Mouse (Mus musculus): ENCODE measurements at regions not wholly inside any gene's neighbourhood (a gene's known extent, or its start where the extent isn't known, plus 50 kb on each side); places are given as distances from the start of the nearest gene placed in this dataset.
A peak's percentile ranks its signal among the peaks of the same experiment; 100 is the strongest.

DNA sequence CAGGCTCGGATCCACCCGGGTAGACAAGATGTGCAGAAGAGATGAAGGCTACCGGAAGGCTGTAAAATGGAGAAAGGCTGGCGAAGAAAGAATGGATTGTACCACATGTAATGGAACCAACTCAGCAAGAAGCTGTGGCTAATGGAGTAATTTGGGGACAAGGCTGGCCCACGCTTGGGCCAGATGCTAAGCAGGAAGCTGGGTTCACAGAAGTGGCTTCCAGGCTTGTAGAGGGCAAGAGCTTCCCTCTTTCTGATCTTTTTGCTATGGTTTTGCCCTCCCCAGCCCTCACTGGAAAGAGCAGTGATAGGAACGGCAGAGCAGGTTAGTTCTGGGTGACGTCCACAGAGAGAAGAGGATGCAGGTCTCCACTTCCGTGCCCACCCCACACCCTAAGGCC lies 117.7 kb upstream of the Egr2 start:
- no peak for DNase-seq (ENCODE audit: low spot score)
- Histone ChIP-seq H3K4me1 (ENCODE audit: control insufficient read depth, insufficient read depth, low read length) (no peaks in the 10 kb centered on the region), H3K4me2 (ENCODE audit: low read depth, low read length) (no peak overlapping the region), H3K9ac (ENCODE audit: low read depth, low read length) (no peak overlapping the region), H3K4me3 (ENCODE audit: low read depth, low read length) (no peak overlapping the region), H3K27me3 (replicated peaks; ENCODE audit: control insufficient read depth, insufficient read depth, low read length) (no peaks in the 10 kb centered on the region), H3K9me3 (ENCODE audit: control insufficient read depth, low read length) (no peaks in the 10 kb centered on the region), H3K36me3 (ENCODE audit: control insufficient read depth, insufficient read depth, low read length) (no peaks in the 10 kb centered on the region), H3K27ac (replicated peaks; ENCODE audit: low read depth, low read length) (no peak overlapping the region)
- 87% methylated on average over 8 of the region's 8 CpGs for WGBS
- ATAC-seq (ENCODE audit: low read depth) = no peak

DNA sequence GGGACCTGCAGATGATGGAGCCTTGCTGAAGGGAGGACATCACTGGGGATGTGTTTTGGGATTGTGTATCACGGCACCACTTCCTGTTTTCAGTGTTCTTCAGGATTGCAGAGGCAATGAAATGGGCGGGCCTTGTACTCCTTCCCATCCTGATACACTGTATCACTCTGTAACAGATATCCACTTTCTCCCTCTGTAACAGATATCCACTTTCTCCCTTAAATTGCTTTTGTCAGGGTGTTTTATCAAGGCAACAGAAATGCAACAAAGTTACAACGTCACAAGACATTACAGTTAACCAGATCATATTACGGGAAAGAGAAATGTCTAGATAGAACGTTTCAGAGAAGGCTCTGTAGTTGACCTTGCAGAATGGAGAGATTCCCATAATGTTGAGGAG lies 114.5 kb upstream of the Egr2 start:
- no peaks in the 10 kb centered on the region for H3K4me1 ChIP-seq (ENCODE audit: control insufficient read depth, insufficient read depth, low read length)
- H3K9ac ChIP-seq (ENCODE audit: low read depth, low read length) = no peak overlapping the region
- no peaks in the 10 kb centered on the region for H3K27me3 ChIP-seq (replicated peaks; ENCODE audit: control insufficient read depth, insufficient read depth, low read length)
- H3K27ac ChIP-seq (replicated peaks; ENCODE audit: low read depth, low read length) = no peak overlapping the region
- H3K9me3 ChIP-seq (ENCODE audit: control insufficient read depth, low read length) = no peaks in the 10 kb centered on the region
- DNase-seq (ENCODE audit: low spot score) = no peak
- no peaks in the 10 kb centered on the region for H3K36me3 ChIP-seq (ENCODE audit: control insufficient read depth, insufficient read depth, low read length)
- no peak overlapping the region for H3K4me3 ChIP-seq (ENCODE audit: low read depth, low read length)
- no peak for ATAC-seq (ENCODE audit: low read depth)
- H3K4me2 ChIP-seq (ENCODE audit: low read depth, low read length) = no peak overlapping the region
- WGBS = 77% methylated on average over 5 of the region's 5 CpGs

DNA sequence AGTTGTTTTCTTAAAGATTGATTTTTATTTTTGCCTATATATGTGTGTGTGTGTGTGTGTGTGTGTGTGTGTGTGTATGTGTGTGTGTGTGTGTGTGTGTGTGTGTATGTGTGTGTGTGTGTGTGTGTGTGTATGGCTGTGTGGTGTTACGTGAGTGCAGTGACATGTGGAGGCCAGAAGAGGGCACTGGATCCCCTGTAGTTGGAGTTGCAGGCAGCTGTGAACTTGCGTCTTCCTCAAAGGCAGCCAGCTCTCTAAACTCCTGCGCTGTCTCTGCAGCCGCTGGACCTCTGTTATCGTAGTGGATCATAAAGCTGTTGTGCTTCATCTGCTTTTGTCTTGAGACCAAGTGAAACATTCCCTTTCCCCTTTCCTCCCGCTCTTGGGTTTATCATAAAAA lies 109.9 kb upstream of the Egr2 start:
- Histone ChIP-seq H3K9me3 (ENCODE audit: control insufficient read depth, low read length) (no peaks in the 10 kb centered on the region), H3K9ac (ENCODE audit: low read depth, low read length) (no peak overlapping the region), H3K4me1 (ENCODE audit: control insufficient read depth, insufficient read depth, low read length) (peaks cover 5% of the 10 kb centered on the region; the same call in 1 of the 2 replicates), H3K4me2 (ENCODE audit: low read depth, low read length) (no peak overlapping the region), H3K4me3 (ENCODE audit: low read depth, low read length) (no peak overlapping the region), H3K27ac (replicated peaks; ENCODE audit: low read depth, low read length) (no peak overlapping the region), H3K27me3 (replicated peaks; ENCODE audit: control insufficient read depth, insufficient read depth, low read length) (no peaks in the 10 kb centered on the region), H3K36me3 (ENCODE audit: control insufficient read depth, insufficient read depth, low read length) (no peaks in the 10 kb centered on the region)
- ATAC-seq (ENCODE audit: low read depth) (no peak), DNase-seq (ENCODE audit: low spot score) (no peak)
- 98% methylated on average over 6 of the region's 6 CpGs for WGBS

DNA sequence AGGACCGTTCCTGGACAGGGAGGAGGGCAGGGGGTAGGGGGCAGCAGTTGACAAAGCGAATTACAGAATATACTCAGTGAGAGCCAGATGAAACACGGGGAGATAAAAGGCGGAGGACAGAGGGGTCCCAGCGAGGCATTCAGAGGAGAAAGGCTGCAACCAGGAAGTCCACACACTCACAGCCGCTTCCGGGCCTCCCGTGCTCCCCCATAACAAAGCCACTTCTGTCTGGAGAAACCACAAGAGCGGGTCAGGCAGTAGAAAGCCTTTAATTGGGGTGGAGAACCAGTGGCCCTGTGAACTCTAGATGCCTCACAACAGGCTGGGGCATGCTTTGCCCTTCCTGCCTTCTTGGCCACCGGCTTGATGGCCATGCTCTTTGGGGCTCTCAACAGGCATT lies 108.1 kb upstream of the Egr2 start:
- Histone ChIP-seq H3K9me3 (ENCODE audit: control insufficient read depth, low read length) (no peaks in the 10 kb centered on the region), H3K27ac (replicated peaks; ENCODE audit: low read depth, low read length) (peak overlapping the region; percentile 8; the same call in 1 of the 2 replicates), H3K36me3 (ENCODE audit: control insufficient read depth, insufficient read depth, low read length) (no peaks in the 10 kb centered on the region), H3K4me3 (ENCODE audit: low read depth, low read length) (no peak overlapping the region), H3K4me2 (ENCODE audit: low read depth, low read length) (peak overlapping the region; percentile 26; the same call in 1 of the 2 replicates), H3K4me1 (ENCODE audit: control insufficient read depth, insufficient read depth, low read length) (peaks cover 5% of the 10 kb centered on the region; the same call in 1 of the 2 replicates), H3K9ac (ENCODE audit: low read depth, low read length) (no peak overlapping the region), H3K27me3 (replicated peaks; ENCODE audit: control insufficient read depth, insufficient read depth, low read length) (no peaks in the 10 kb centered on the region)
- peak; percentile 24 for DNase-seq (ENCODE audit: low spot score)
- 28% methylated on average over 9 of the region's 10 CpGs for WGBS
- ATAC-seq (ENCODE audit: low read depth) = no peak

- 90% methylated on average over 2 of the region's 2 CpGs for WGBS
- no peaks in the 10 kb centered on the region for H3K36me3 ChIP-seq (ENCODE audit: control insufficient read depth, insufficient read depth, low read length)
- peaks cover 5% of the 10 kb centered on the region; the same call in 1 of the 2 replicates for H3K4me1 ChIP-seq (ENCODE audit: control insufficient read depth, insufficient read depth, low read length)
- no peak overlapping the region for H3K4me3 ChIP-seq (ENCODE audit: low read depth, low read length)
- ATAC-seq (ENCODE audit: low read depth) (no peak), DNase-seq (ENCODE audit: low spot score) (no peak)
- H3K4me2 ChIP-seq (ENCODE audit: low read depth, low read length) = no peak overlapping the region
- H3K9ac ChIP-seq (ENCODE audit: low read depth, low read length) = no peak overlapping the region
- no peak overlapping the region for H3K27ac ChIP-seq (replicated peaks; ENCODE audit: low read depth, low read length)
- no peaks in the 10 kb centered on the region for H3K9me3 ChIP-seq (ENCODE audit: control insufficient read depth, low read length)
- no peaks in the 10 kb centered on the region for H3K27me3 ChIP-seq (replicated peaks; ENCODE audit: control insufficient read depth, insufficient read depth, low read length)
Observed at GRCm38 (mm10) chr10:67430805-67431204, 104.5 kb upstream of the Egr2 start.

- no peak for ATAC-seq (ENCODE audit: low read depth)
- no peak for DNase-seq (ENCODE audit: low spot score)
- Histone ChIP-seq H3K4me3 (ENCODE audit: low read depth, low read length) (no peak overlapping the region), H3K9me3 (ENCODE audit: control insufficient read depth, low read length) (0 out of 2 replicates have a peak, but pooled peaks cover 3% of the 10 kb centered on the region), H3K27me3 (replicated peaks; ENCODE audit: control insufficient read depth, insufficient read depth, low read length) (no peaks in the 10 kb centered on the region), H3K36me3 (ENCODE audit: control insufficient read depth, insufficient read depth, low read length) (no peaks in the 10 kb centered on the region), H3K4me2 (ENCODE audit: low read depth, low read length) (no peak overlapping the region), H3K4me1 (ENCODE audit: control insufficient read depth, insufficient read depth, low read length) (no peaks in the 10 kb centered on the region), H3K9ac (ENCODE audit: low read depth, low read length) (no peak overlapping the region), H3K27ac (replicated peaks; ENCODE audit: low read depth, low read length) (no peak overlapping the region)
- 90% methylated on average over 15 of the region's 15 CpGs for WGBS
Observed at GRCm38 (mm10) chr10:67439042-67439635, 96.1 kb upstream of the Egr2 start.

DNA sequence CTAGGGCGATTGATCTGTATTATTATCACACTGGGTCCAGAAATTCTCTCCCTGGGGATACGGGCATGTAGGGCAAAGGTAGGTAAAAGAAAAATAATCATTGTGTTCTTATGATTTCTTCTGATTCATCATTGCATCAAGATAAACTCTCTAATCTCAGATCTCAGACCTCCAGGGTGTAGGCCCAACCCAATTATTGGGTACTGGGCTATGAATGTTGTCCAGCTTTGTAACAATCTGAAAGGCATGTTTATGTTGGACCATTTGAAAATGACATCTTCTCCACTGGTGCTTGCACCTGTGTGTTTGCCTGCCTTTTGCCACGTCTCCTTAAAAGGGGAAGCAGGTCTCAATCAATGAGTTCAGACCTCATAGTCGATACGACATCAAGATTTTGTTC lies 95.4 kb upstream of the Egr2 start:
- Histone ChIP-seq H3K4me1 (ENCODE audit: control insufficient read depth, insufficient read depth, low read length) (no peaks in the 10 kb centered on the region), H3K9ac (ENCODE audit: low read depth, low read length) (no peak overlapping the region), H3K36me3 (ENCODE audit: control insufficient read depth, insufficient read depth, low read length) (no peaks in the 10 kb centered on the region), H3K9me3 (ENCODE audit: control insufficient read depth, low read length) (0 out of 2 replicates have a peak, but pooled peaks cover 3% of the 10 kb centered on the region), H3K4me3 (ENCODE audit: low read depth, low read length) (no peak overlapping the region), H3K27me3 (replicated peaks; ENCODE audit: control insufficient read depth, insufficient read depth, low read length) (no peaks in the 10 kb centered on the region), H3K4me2 (ENCODE audit: low read depth, low read length) (no peak overlapping the region), H3K27ac (replicated peaks; ENCODE audit: low read depth, low read length) (no peak overlapping the region)
- ATAC-seq (ENCODE audit: low read depth) = no peak
- WGBS = 87% methylated on average over 5 of the region's 5 CpGs
- no peak for DNase-seq (ENCODE audit: low spot score)

GRCm38 (mm10) chr10:67441243-67441642 lies 94.0 kb upstream of the Egr2 start:
- H3K9me3 ChIP-seq (ENCODE audit: control insufficient read depth, low read length) = 0 out of 2 replicates have a peak, but pooled peaks cover 3% of the 10 kb centered on the region
- H3K36me3 ChIP-seq (ENCODE audit: control insufficient read depth, insufficient read depth, low read length) = no peaks in the 10 kb centered on the region
- no peak overlapping the region for H3K4me3 ChIP-seq (ENCODE audit: low read depth, low read length)
- no peak overlapping the region for H3K9ac ChIP-seq (ENCODE audit: low read depth, low read length)
- no peaks in the 10 kb centered on the region for H3K27me3 ChIP-seq (replicated peaks; ENCODE audit: control insufficient read depth, insufficient read depth, low read length)
- no peak overlapping the region for H3K27ac ChIP-seq (replicated peaks; ENCODE audit: low read depth, low read length)
- ATAC-seq (ENCODE audit: low read depth) = no peak
- no peak overlapping the region for H3K4me2 ChIP-seq (ENCODE audit: low read depth, low read length)
- no peak for DNase-seq (ENCODE audit: low spot score)
- WGBS = 52% methylated on average over 6 of the region's 7 CpGs
- H3K4me1 ChIP-seq (ENCODE audit: control insufficient read depth, insufficient read depth, low read length) = no peaks in the 10 kb centered on the region

- Histone ChIP-seq H3K4me3 (ENCODE audit: low read depth, low read length) (no peak overlapping the region), H3K27me3 (replicated peaks; ENCODE audit: control insufficient read depth, insufficient read depth, low read length) (no peaks in the 10 kb centered on the region), H3K9me3 (ENCODE audit: control insufficient read depth, low read length) (no peaks in the 10 kb centered on the region), H3K27ac (replicated peaks; ENCODE audit: low read depth, low read length) (no peak overlapping the region), H3K36me3 (ENCODE audit: control insufficient read depth, insufficient read depth, low read length) (no peaks in the 10 kb centered on the region), H3K9ac (ENCODE audit: low read depth, low read length) (no peak overlapping the region), H3K4me2 (ENCODE audit: low read depth, low read length) (no peak overlapping the region), H3K4me1 (ENCODE audit: control insufficient read depth, insufficient read depth, low read length) (no peaks in the 10 kb centered on the region)
- WGBS = 83% methylated on average over 6 of the region's 6 CpGs
- no peak for ATAC-seq (ENCODE audit: low read depth)
- no peak for DNase-seq (ENCODE audit: low spot score)
Observed at GRCm38 (mm10) chr10:67448875-67449274, 86.4 kb upstream of the Egr2 start.

All from embryonic facial prominence, embryonic 14.5 days (tissue).